ENCODE assay signal across 16 mouse cellular contexts in the genomic region with DNA sequence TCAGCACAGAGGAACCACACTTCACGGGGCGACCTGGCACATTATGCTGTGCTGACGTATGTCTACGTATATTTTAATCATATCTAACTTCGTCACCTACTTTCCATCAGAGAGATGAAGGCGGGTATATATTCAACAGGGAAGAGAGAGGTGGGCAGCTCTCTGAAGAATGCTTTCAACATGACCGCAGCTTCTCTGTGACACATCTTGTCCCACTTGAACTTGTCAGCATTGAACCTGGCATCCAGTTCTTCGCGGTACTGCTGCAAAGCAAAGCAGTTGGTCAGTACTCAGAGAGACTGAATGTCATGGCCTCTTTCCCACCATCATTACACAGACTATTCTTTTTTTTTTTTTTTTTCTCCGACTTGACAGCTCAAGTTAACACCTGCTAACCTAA.
"Had no signal": no experiment of that assay in that cellular context is flagged by ENCODE, and none has a peak within 500 bp of the region (broad histone marks: within the 10 kb centered on the region; RNA-seq: fewer than 3 reads in every experiment).

No protein-coding gene starts in this region.

- H3K4me3 ChIP-seq: liver, embryonic 12.5 days; midbrain, embryonic 10.5 days; myocyte; neural tube, embryonic 15.5 days had no signal

- H3K9ac ChIP-seq: liver, embryonic 12.5 days; lung, embryonic 14.5 days; neural tube, embryonic 15.5 days had no signal

- H3K27ac ChIP-seq: kidney, postnatal 0 days; liver, embryonic 12.5 days; midbrain, embryonic 10.5 days; neural tube, embryonic 15.5 days; stomach, postnatal 0 days had no signal

- H3K4me1 ChIP-seq: liver, embryonic 12.5 days; midbrain, embryonic 10.5 days; neural tube, embryonic 15.5 days had no signal

- H3K27me3 ChIP-seq: liver, embryonic 12.5 days; neural tube, embryonic 15.5 days had no signal

- ATAC-seq: liver, embryonic 12.5 days had no signal

- H3K9me3 ChIP-seq: liver, embryonic 12.5 days; midbrain, embryonic 10.5 days; neural tube, embryonic 15.5 days had no signal

- H3K4me2 ChIP-seq: liver, embryonic 12.5 days; lung, embryonic 14.5 days; neural tube, embryonic 15.5 days had no signal

- DNase-seq: kidney, postnatal 36 days; layer of hippocampus, adult 9-11 months; layer of hippocampus, postnatal 36 days; lung, embryonic 14.5 days; lung, postnatal 10 days; lung, postnatal 4 days; midbrain, embryonic 14.5 days; right cerebral cortex, adult 18-20 months; right cerebral cortex, postnatal 25 days; thymus, postnatal 4 days had no signal

- H3K36me3 ChIP-seq: neural tube, embryonic 15.5 days had no signal
